Mouse (Mus musculus) CH12.LX (cell line): ENCODE measurements at regions not wholly inside any gene's neighbourhood (a gene's known extent, or its start where the extent isn't known, plus 50 kb on each side); places are given as distances from the start of the nearest gene placed in this dataset.

Source experiments
- DNase-seq: peaks from one replicate; pipeline ENCODE4 v3.0.0-alpha.2; 2013; ENCODE audit errors: extremely low read depth
- H3K27ac ChIP-seq: 2 replicates; pipeline ENCODE4 v1.5.1; 2012; ENCODE audit warnings: low read depth, mild to moderate bottlenecking, control low read depth, moderate library complexity; ENCODE audit not compliant: insufficient read depth
- H3K27me3 ChIP-seq: replicated peaks from 2 replicates; pipeline ENCODE3; 2012; ENCODE audit warnings: inconsistent platforms
- H3K36me3 ChIP-seq, 2 experiments: replicated peaks in 1 of 2; 2 replicates each; pipeline versions ENCODE3 to v1.6.1; 2012; ENCODE audit warnings: inconsistent platforms in 1 of 2, low read length in 1 of 2, mild to moderate bottlenecking in 1 of 2, mixed read lengths in 1 of 2, moderate library complexity in 1 of 2; ENCODE audit not compliant: control insufficient read depth in 1 of 2, insufficient read depth in 1 of 2
- H3K4me1 ChIP-seq, 2 experiments: 2 replicates each; pipeline ENCODE4 v1.6.1; 2012; ENCODE audit warnings: inconsistent platforms in 1 of 2, moderate library complexity in 1 of 2; ENCODE audit not compliant: insufficient read depth in 2 of 2, control insufficient read depth in 1 of 2
- H3K4me2 ChIP-seq: 2 replicates; pipeline ENCODE4 v1.6.1; 2012; ENCODE audit warnings: low read depth, mild to moderate bottlenecking, control low read depth; ENCODE audit not compliant: poor library complexity, insufficient read depth, severe bottlenecking
- H3K4me3 ChIP-seq, 3 experiments: fragments of 150-350 bp in 1 of 3; sonication (generic) in 1 of 3; replicated peaks in 1 of 3; 2 replicates each; pipeline versions ENCODE3 to v1.5.1; 2011 to 2012; ENCODE audit warnings: low read depth in 2 of 3, low read length in 2 of 3, mild to moderate bottlenecking in 2 of 3, moderate library complexity in 2 of 3, control low read depth in 1 of 3, improper control_type of control experiment in 1 of 3, inconsistent platforms in 1 of 3, mixed read lengths in 1 of 3; ENCODE audit not compliant: poor library complexity in 1 of 3
- H3K79me2 ChIP-seq: replicated peaks from 2 replicates; pipeline ENCODE4 v1.6.1; 2012; ENCODE audit warnings: mild to moderate bottlenecking, moderate library complexity; ENCODE audit not compliant: control insufficient read depth, poor library complexity, insufficient read depth, severe bottlenecking; ENCODE audit errors: extremely low read depth
- H3K9ac ChIP-seq: 2 replicates; pipeline ENCODE4 v1.6.1; 2012; ENCODE audit warnings: low read depth, mild to moderate bottlenecking, control low read depth, moderate library complexity; ENCODE audit not compliant: insufficient read depth
- H3K9me3 ChIP-seq: replicated peaks from 2 replicates; pipeline ENCODE3; 2012; ENCODE audit warnings: low read length, inconsistent platforms, mixed read lengths
- CTCF ChIP-seq, 2 experiments: IDR thresholded peaks in 1 of 2; conservative IDR thresholded peaks in 1 of 2; 2 replicates each; pipeline ENCODE4 v1.5.1; 2011 to 2012; ENCODE audit warnings: low read depth in 2 of 2, low read length in 2 of 2, improper control_type of control experiment in 1 of 2, inconsistent platforms in 1 of 2, mild to moderate bottlenecking in 1 of 2, moderate library complexity in 1 of 2
- E2F4 ChIP-seq: IDR thresholded peaks from 2 replicates; pipeline ENCODE4 v1.6.1; 2011; ENCODE audit warnings: low read depth, low read length, improper control_type of control experiment; ENCODE audit not compliant: insufficient replicate concordance
- MAFK ChIP-seq: IDR thresholded peaks from 2 replicates; pipeline ENCODE4 v1.6.1; 2011; ENCODE audit warnings: low read length, improper control_type of control experiment; ENCODE audit not compliant: insufficient replicate concordance
- MAZ ChIP-seq: IDR thresholded peaks from 2 replicates; pipeline ENCODE4 v1.6.1; 2012; ENCODE audit warnings: low read depth, mild to moderate bottlenecking, inconsistent platforms, low read length, improper control_type of control experiment, moderate library complexity
- MXI1 ChIP-seq: IDR thresholded peaks from 2 replicates; pipeline ENCODE4 v1.6.1; 2011; ENCODE audit warnings: mild to moderate bottlenecking, low read depth, low read length, improper control_type of control experiment
- NELFE ChIP-seq: IDR thresholded peaks from 2 replicates; pipeline ENCODE4 v1.6.1; 2011; ENCODE audit warnings: low read depth, low read length, improper control_type of control experiment
- PAX5 ChIP-seq: IDR thresholded peaks from 2 replicates; pipeline ENCODE4 v1.6.1; 2012; ENCODE audit warnings: low read length, inconsistent platforms, mixed read lengths
- POLR2AphosphoS2 ChIP-seq: IDR thresholded peaks from 2 replicates; pipeline ENCODE4 v1.6.1; 2011; ENCODE audit warnings: low read depth, low read length, improper control_type of control experiment
- SMC3 ChIP-seq: IDR thresholded peaks from 2 replicates; pipeline ENCODE4 v1.6.1; 2011; ENCODE audit warnings: low read depth, low read length, improper control_type of control experiment
- TBP ChIP-seq: conservative IDR thresholded peaks from 2 replicates; pipeline ENCODE4 v1.6.1; 2011; ENCODE audit warnings: low read depth, low read length, improper control_type of control experiment
- ZC3H11A ChIP-seq: IDR thresholded peaks from 2 replicates; pipeline ENCODE4 v1.6.1; 2012; ENCODE audit warnings: low read depth, mild to moderate bottlenecking, inconsistent platforms, low read length, improper control_type of control experiment
- ZMIZ1 ChIP-seq: IDR thresholded peaks from 2 replicates; pipeline ENCODE4 v1.6.1; 2012; ENCODE audit warnings: low read depth, mild to moderate bottlenecking, inconsistent platforms, low read length, improper control_type of control experiment
- dilution Hi-C: fragments of 300-500 bp; cut with MboI; formaldehyde crosslinking; loops from 2 replicates; pipeline ENCODE4 v1.14.3; 2020; ENCODE audit warnings: low sequenced_read_pairs; ENCODE audit not compliant: extremely low pct_unique_long_range_greater_than_20kb, extremely low pct_ligation_motif_present
- in situ Hi-C: fragments of 300-500 bp; cut with MboI; formaldehyde crosslinking; loops from 3 replicates; pipeline ENCODE4 v1.14.3; 2019; ENCODE audit warnings: low sequenced_read_pairs, low pct_ligation_motif_present, low pct_unique_long_range_greater_than_20kb, mixed read lengths

GRCm38 (mm10) chr8:39504261-39504660 is 1170.6 kb upstream of the Adam24 start:
- dilution Hi-C loops: no loop called here
- in situ Hi-C loops: no loop called here

GRCm38 (mm10) chr8:39512967-39513366 is 1161.9 kb upstream of the Adam24 start:
- no peak for DNase-seq
- Histone ChIP-seq H3K4me1 (no peaks in the 10 kb centered on the region), H3K9ac (no peak overlapping the region), H3K27me3 (no peaks in the 10 kb centered on the region), H3K9me3 (no peaks in the 10 kb centered on the region), H3K4me3 (no peak overlapping the region), H3K79me2 (no peaks in the 10 kb centered on the region), H3K4me2 (no peak overlapping the region), H3K36me3 (no peaks in the 10 kb centered on the region), H3K27ac (no peak overlapping the region)
- in situ Hi-C loops: no loop called here
- TF ChIP-seq MXI1 (no peak), NELFE (no peak)
- dilution Hi-C loops: no loop called here

More at GRCm38 (mm10) chr8:39504261-39504660, 1170.6 kb upstream of the Adam24 start:
- no peak for TF ChIP-seq PAX5
- TF ChIP-seq POLR2AphosphoS2: no peak
- no peak for TF ChIP-seq CTCF (conservative IDR thresholded peaks at IDR 0.05 in 1 of 2, IDR thresholded peaks at IDR 0.05 in 1 of 2; ENCODE audit: low read depth in 2 of 2, low read length in 2 of 2)
- no peak for TF ChIP-seq SMC3
- TF ChIP-seq MAFK: no peak
- TF ChIP-seq MAZ: no peak
- TF ChIP-seq NELFE: no peak
- TF ChIP-seq ZMIZ1: no peak
- no peak for TF ChIP-seq ZC3H11A
- TF ChIP-seq TBP: no peak
- no peak for TF ChIP-seq E2F4
- TF ChIP-seq MXI1: no peak
- TF ChIP-seq, all 38 proteins: peak for 0
- Histone ChIP-seq H3K27me3 (no peaks in the 10 kb centered on the region), H3K36me3 (no peaks in the 10 kb centered on the region), H3K4me1 (no peaks in the 10 kb centered on the region), H3K9me3 (no peaks in the 10 kb centered on the region), H3K27ac (no peak overlapping the region), H3K4me3 (no peak overlapping the region), H3K4me2 (no peak overlapping the region), H3K79me2 (no peaks in the 10 kb centered on the region), H3K9ac (no peak overlapping the region)
- DNase-seq: no peak
